Mouse (Mus musculus) heart, postnatal 0 days (tissue): Measurements from ENCODE around the gene Bnip1. TPM values are rescaled to one million over a fixed set of nuclear protein-coding genes. Genes with fewer than 3 reads are reported as not detected.

Experiments used
- ATAC-seq: fragments of 200-750 bp; cut with Nextera tagmentation; 2 replicates; pipeline ENCODE4 v1.8.0; 2017; ENCODE audit warnings: low read depth, moderate number of reproducible peaks, moderate library complexity; ENCODE audit not compliant: insufficient read depth
- DNase-seq: peaks from one replicate; pipeline ENCODE4 v3.0.0-alpha.2; 2016; ENCODE audit warnings: low spot score
- H3K27ac ChIP-seq: fragments of 300-500 bp; sonication (generic); 2 replicates; pipeline ENCODE4 v1.5.1; 2014; ENCODE audit warnings: low read depth, mild to moderate bottlenecking
- H3K27me3 ChIP-seq: fragments of 300-500 bp; sonication (generic); 2 replicates; pipeline ENCODE4 v1.6.1; 2014; ENCODE audit warnings: low read length, mixed read lengths; ENCODE audit not compliant: control insufficient read depth, insufficient read depth
- H3K36me3 ChIP-seq: fragments of 300-500 bp; sonication (generic); replicated peaks from 2 replicates; pipeline ENCODE4 v1.6.1; 2014; ENCODE audit warnings: low read length, mixed read lengths; ENCODE audit not compliant: control insufficient read depth, insufficient read depth
- H3K4me1 ChIP-seq: fragments of 300-500 bp; sonication (generic); 2 replicates; pipeline ENCODE4 v1.6.1; 2014; ENCODE audit warnings: antibody characterized with exemption; ENCODE audit not compliant: control insufficient read depth, insufficient read depth
- H3K4me2 ChIP-seq: fragments of 300-500 bp; sonication (generic); 2 replicates; pipeline ENCODE4 v1.6.1; 2014; ENCODE audit warnings: low read depth, mild to moderate bottlenecking, low read length, moderate library complexity
- H3K4me3 ChIP-seq: fragments of 300-500 bp; sonication (generic); 2 replicates; pipeline ENCODE4 v1.5.1; 2014; ENCODE audit warnings: low read depth, low read length
- H3K9ac ChIP-seq: fragments of 300-500 bp; sonication (generic); replicated peaks from 2 replicates; pipeline ENCODE4 v1.6.1; 2014; ENCODE audit warnings: low read depth, low read length, mixed read lengths
- H3K9me3 ChIP-seq: fragments of 300-500 bp; sonication (generic); replicated peaks from 2 replicates; pipeline ENCODE4 v1.6.1; 2016; ENCODE audit warnings: low read length; ENCODE audit not compliant: control insufficient read depth
- CTCF ChIP-seq: IDR thresholded peaks from 2 replicates; pipeline ENCODE4 v1.5.1; 2016; ENCODE audit warnings: antibody characterized with exemption, control low read depth, low read depth
- EP300 ChIP-seq: IDR thresholded peaks from 2 replicates; pipeline ENCODE4 v1.6.1; 2016; ENCODE audit warnings: antibody characterized with exemption, low read depth
- WGBS: fragments of 180-500 bp; shearing (Covaris S2); extraction: QIAGEN DNeasy Blood & Tissue Kit; methylation state at CpG from one replicate; pipeline ENCODE4 v1.1.7; 2014; 5-methylcytosine and 5-hydroxymethylcytosine counted together
- polyA plus RNA-seq: library from polyadenylated mRNA; unstranded; fragments of >200 nt; fragmentation: Nextera tagmentation; extraction: Ambion mirVana; gene quantifications from 2 replicates; pipeline ENCODE4 v1.2.1, GENCODE M21; 2015
- total RNA-seq: library from RNA; depleted of rRNA; stranded (reverse); fragments of >200 nt; gene quantifications from 2 replicates; pipeline ENCODE4 v1.2.3, GENCODE M21; 2014; ENCODE audit warnings: low replicate concordance

Gene Bnip1
- total and polyA plus RNA-seq, 2 experiments from 2014 or later, result 50.5 to 58.6 TPM

- no peak for ATAC-seq
- peaks cover 8% of the 10 kb centered on the region for H3K4me1 ChIP-seq
- H3K27ac ChIP-seq, result no peak overlapping the region
- no peak overlapping the region for H3K4me3 ChIP-seq
- no peak overlapping the region for H3K4me2 ChIP-seq
- no peaks in the 10 kb centered on the region for H3K9me3 ChIP-seq
- no peaks in the 10 kb centered on the region for H3K27me3 ChIP-seq
- TF ChIP-seq CTCF (no peak), EP300 (no peak)
- DNase-seq, result no peak
- H3K9ac ChIP-seq, result no peak overlapping the region
- peaks cover 15% of the 10 kb centered on the region for H3K36me3 ChIP-seq
- WGBS, result 84% methylated on average over 2 of the region's 2 CpGs
Measured at GRCm38 (mm10) chr17:26779471-26779870, 1.4 kb upstream of the Bnip1 start.

- ATAC-seq, result no peak
- no peak for TF ChIP-seq CTCF
- TF ChIP-seq EP300, result no peak
- 19% methylated on average over 5 of the region's 5 CpGs for WGBS
Measured at GRCm38 (mm10) chr17:26781610-26782043, 761 bp downstream of the Bnip1 start.

GRCm38 (mm10) chr17:26784525-26784924 is 3.7 kb downstream of the Bnip1 start:
- 77% methylated on average over 8 of the region's 8 CpGs for WGBS
- Histone ChIP-seq H3K36me3 (peaks cover 54% of the 10 kb centered on the region), H3K27ac (no peak overlapping the region), H3K4me1 (peaks cover 8% of the 10 kb centered on the region), H3K27me3 (no peaks in the 10 kb centered on the region), H3K4me3 (no peak overlapping the region), H3K4me2 (no peak overlapping the region), H3K9me3 (no peaks in the 10 kb centered on the region), H3K9ac (no peak overlapping the region)
- DNase-seq, result no peak
- no peak for ATAC-seq
- TF ChIP-seq CTCF, result no peak

More at GRCm38 (mm10) chr17:26781610-26782043, 761 bp downstream of the Bnip1 start:
- Histone ChIP-seq H3K4me2 (peak overlapping the region; percentile 81), H3K27ac (peak overlapping the region; percentile 87), H3K9me3 (no peaks in the 10 kb centered on the region), H3K4me3 (peak overlapping the region; percentile 76), H3K36me3 (peaks cover 32% of the 10 kb centered on the region), H3K27me3 (no peaks in the 10 kb centered on the region), H3K9ac (peak overlapping the region; percentile 82), H3K4me1 (peaks cover 8% of the 10 kb centered on the region)
- DNase-seq, result no peak

GRCm38 (mm10) chr17:26786586-26786985 is 5.7 kb downstream of the Bnip1 start:
- TF ChIP-seq EP300, result no peak
- Histone ChIP-seq H3K9me3 (no peaks in the 10 kb centered on the region), H3K4me2 (no peak overlapping the region), H3K27ac (no peak overlapping the region), H3K9ac (no peak overlapping the region), H3K4me1 (peaks cover 6% of the 10 kb centered on the region), H3K4me3 (no peak overlapping the region), H3K36me3 (peaks cover 75% of the 10 kb centered on the region), H3K27me3 (no peaks in the 10 kb centered on the region)
- no peak for DNase-seq
- no peak for ATAC-seq
- WGBS, result 87% methylated on average over 7 of the region's 7 CpGs

GRCm38 (mm10) chr17:26788986-26789385 is 8.1 kb downstream of the Bnip1 start:
- no peaks in the 10 kb centered on the region for H3K9me3 ChIP-seq
- H3K27ac ChIP-seq, result no peak overlapping the region
- WGBS, result 91% methylated on average over 8 of the region's 8 CpGs
- H3K27me3 ChIP-seq, result no peaks in the 10 kb centered on the region
- H3K4me3 ChIP-seq, result no peak overlapping the region
- ATAC-seq, result no peak
- H3K4me2 ChIP-seq, result no peak overlapping the region
- no peak for DNase-seq
- H3K4me1 ChIP-seq, result no peaks in the 10 kb centered on the region
- no peak overlapping the region for H3K9ac ChIP-seq
- H3K36me3 ChIP-seq, result peaks cover 84% of the 10 kb centered on the region
- TF ChIP-seq EP300 (no peak), CTCF (no peak)

GRCm38 (mm10) chr17:26789460-26790268 is 8.8 kb downstream of the Bnip1 start:
- Histone ChIP-seq H3K9ac (no peak overlapping the region), H3K27me3 (no peaks in the 10 kb centered on the region), H3K4me1 (no peaks in the 10 kb centered on the region), H3K27ac (no peak overlapping the region), H3K4me2 (no peak overlapping the region), H3K36me3 (peaks cover 77% of the 10 kb centered on the region), H3K9me3 (no peaks in the 10 kb centered on the region), H3K4me3 (no peak overlapping the region)
- no peak for DNase-seq
- 89% methylated on average over 8 of the region's 8 CpGs for WGBS
- no peak for ATAC-seq
- TF ChIP-seq CTCF (no peak), EP300 (no peak)
